30 mouse cellular contexts compared by ENCODE assay signal in genomic region chr17:19444932-19445331, GRCm38 (mm10). TPM values are rescaled to one million over a fixed set of nuclear protein-coding genes. Genes with fewer than 3 reads are reported as not detected.
"Had no signal": no experiment of that assay in that cellular context is flagged by ENCODE, and none has a peak within 500 bp of the region (broad histone marks: within the 10 kb centered on the region; RNA-seq: fewer than 3 reads in every experiment).

No protein-coding gene starts in this region.

- H3K27ac ChIP-seq: kidney, postnatal 0 days; limb, embryonic 12.5 days; limb, embryonic 15.5 days; liver, embryonic 14.5 days; midbrain, embryonic 10.5 days; midbrain, embryonic 13.5 days had no signal

- ATAC-seq: liver, postnatal 0 days; lung, postnatal 0 days; midbrain, embryonic 13.5 days; midbrain, embryonic 16.5 days had no signal

- H3K4me1 ChIP-seq: limb, embryonic 12.5 days; limb, embryonic 15.5 days; megakaryocyte, embryonic 14.5 days; midbrain, embryonic 10.5 days; midbrain, embryonic 13.5 days had no signal

- H3K36me3 ChIP-seq: limb, embryonic 12.5 days; limb, embryonic 15.5 days; midbrain, embryonic 10.5 days; midbrain, embryonic 13.5 days had no signal

- H3K27me3 ChIP-seq: limb, embryonic 12.5 days; limb, embryonic 15.5 days; megakaryocyte, embryonic 14.5 days; midbrain, embryonic 13.5 days had no signal

- H3K4me2 ChIP-seq: limb, embryonic 12.5 days; limb, embryonic 15.5 days; liver, embryonic 11.5 days; lung, embryonic 14.5 days; midbrain, embryonic 13.5 days had no signal

- H3K9ac ChIP-seq: limb, embryonic 12.5 days; limb, embryonic 15.5 days; liver, embryonic 14.5 days; liver, postnatal 0 days; lung, embryonic 14.5 days; midbrain, embryonic 13.5 days had no signal

- DNase-seq: kidney, postnatal 36 days; left cerebral cortex, postnatal 4 days; liver, postnatal 0 days; lung, embryonic 14.5 days; lung, postnatal 36 days; thymus, adult 2 months; thymus, postnatal 14 days; thymus, postnatal 4 days had no signal

- H3K4me3 ChIP-seq: limb, embryonic 12.5 days; limb, embryonic 15.5 days; megakaryocyte, embryonic 14.5 days; midbrain, embryonic 10.5 days; midbrain, embryonic 13.5 days; myocyte had no signal

RNA-seq across cellular contexts. Expression of gene Vmn2r100, which starts 59.6 kb away (rescaled TPM):
- total RNA-seq: layer of hippocampus, postnatal 14 days; left cerebral cortex, adult 8-10 months; left cerebral cortex, postnatal 14 days; left cerebral cortex, postnatal 4 days; monocyte, adult 5-6 weeks had no signal
- polyA plus RNA-seq: kidney, embryonic 14.5 days; kidney, postnatal 0 days; limb, embryonic 12.5 days; limb, embryonic 15.5 days; liver, embryonic 11.5 days; liver, embryonic 14.5 days; liver, postnatal 0 days; lung, embryonic 14.5 days; lung, postnatal 0 days; midbrain, embryonic 10.5 days; midbrain, embryonic 13.5 days; midbrain, embryonic 16.5 days; myocyte; neural tube, embryonic 11.5 days; neural tube, embryonic 14.5 days; small intestine, adult 2 months; spleen, adult 2 months; stomach, embryonic 16.5 days; testis, adult 2 months; thymus, adult 2 months had no signal
